Mouse (Mus musculus) liver, postnatal 0 days (tissue): ENCODE results near the gene Fam193b.

Source experiments
- CTCF ChIP-seq: sonication (generic); IDR thresholded peaks from 2 replicates; pipeline ENCODE4 v1.5.1; 2016; ENCODE audit warnings: antibody characterized with exemption, low read depth
- EP300 ChIP-seq: IDR thresholded peaks from 2 replicates; pipeline ENCODE4 v1.6.1; 2016; ENCODE audit warnings: antibody characterized with exemption, low read depth, mild to moderate bottlenecking

DNA sequence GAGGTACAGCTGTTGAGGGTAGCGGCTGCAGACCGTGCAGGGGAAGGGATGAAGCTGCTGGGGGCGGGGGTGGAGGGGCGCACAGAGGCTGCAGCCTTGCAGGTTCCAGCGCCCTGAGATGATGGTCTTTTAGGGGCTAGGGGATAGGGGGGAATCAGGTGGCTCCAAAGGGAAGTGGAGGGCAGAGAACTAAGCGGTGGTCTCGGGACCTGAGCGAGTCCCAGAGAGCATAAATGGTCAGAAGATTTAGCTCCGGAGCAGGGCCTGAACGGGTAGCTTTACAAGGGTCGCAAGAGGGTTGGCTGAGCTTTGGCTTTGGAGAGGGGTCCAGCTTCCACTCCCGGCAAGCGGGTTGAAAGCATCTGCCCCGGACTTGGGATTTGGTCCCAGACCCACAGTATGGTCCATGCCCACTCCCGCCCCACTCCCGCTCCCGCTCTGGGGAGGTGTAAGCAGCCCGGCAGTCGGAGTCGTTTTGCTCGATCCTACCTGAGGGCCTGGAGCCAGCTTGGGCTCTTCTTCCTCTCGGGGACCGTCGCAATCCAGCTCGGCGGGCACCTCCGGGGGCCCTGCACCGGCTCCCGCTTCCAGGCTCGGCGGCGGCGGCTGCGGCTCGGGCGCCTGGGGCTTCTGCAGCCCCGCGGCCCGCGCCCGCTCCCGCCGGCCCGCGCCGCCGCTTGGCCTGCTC lies 490 bp downstream of the Fam193b start:
- TF ChIP-seq CTCF, result no peak
- TF ChIP-seq EP300, result no peak
